Mouse (Mus musculus) forebrain, embryonic 16.5 days (tissue): ENCODE results near the gene Klk1b11. TPM values are rescaled to one million over a fixed set of nuclear protein-coding genes. Genes with fewer than 3 reads are reported as not detected.
"Not testable (repeated sequence)": the region's sequence is repeated elsewhere in the genome, so short reads cannot be mapped to it uniquely, and the experiment has no call there.

Experiments used
- ATAC-seq: fragments of 200-750 bp; cut with Nextera tagmentation; 2 replicates; pipeline ENCODE4 v1.8.0; 2017; ENCODE audit warnings: mild to moderate bottlenecking, moderate library complexity
- H3K27ac ChIP-seq: fragments of 300-500 bp; sonication (generic); 2 replicates; pipeline ENCODE4 v1.5.1; 2014; ENCODE audit warnings: low read length, control low read depth
- H3K27me3 ChIP-seq: fragments of 300-500 bp; sonication (generic); replicated peaks from 2 replicates; pipeline ENCODE4 v1.6.1; 2014; ENCODE audit warnings: low read length; ENCODE audit not compliant: control insufficient read depth, insufficient read depth
- H3K36me3 ChIP-seq: fragments of 300-500 bp; sonication (generic); 2 replicates; pipeline ENCODE4 v1.6.1; 2014; ENCODE audit not compliant: control insufficient read depth, insufficient read depth
- H3K4me1 ChIP-seq: fragments of 300-500 bp; sonication (generic); replicated peaks from 2 replicates; pipeline ENCODE4 v1.6.1; 2014; ENCODE audit warnings: low read length; ENCODE audit not compliant: control insufficient read depth, insufficient read depth
- H3K4me2 ChIP-seq: fragments of 300-500 bp; sonication (generic); 2 replicates; pipeline ENCODE4 v1.6.1; 2014; ENCODE audit warnings: mild to moderate bottlenecking, low read length, control low read depth
- H3K4me3 ChIP-seq: fragments of 300-500 bp; sonication (generic); replicated peaks from 2 replicates; pipeline ENCODE4 v1.5.1; 2014; ENCODE audit warnings: mild to moderate bottlenecking, low read length, control low read depth
- H3K9ac ChIP-seq: fragments of 300-500 bp; sonication (generic); replicated peaks from 2 replicates; pipeline ENCODE4 v1.6.1; 2014; ENCODE audit warnings: low read depth, low read length, control low read depth
- H3K9me3 ChIP-seq: fragments of 300-500 bp; sonication (generic); 2 replicates; pipeline ENCODE4 v1.6.1; 2016; ENCODE audit warnings: low read length; ENCODE audit not compliant: control insufficient read depth
- WGBS: fragments of 180-500 bp; shearing (Covaris S2); extraction: QIAGEN DNeasy Blood & Tissue Kit; methylation state at CpG from one replicate; pipeline ENCODE4 v1.1.7; 2014; 5-methylcytosine and 5-hydroxymethylcytosine counted together
- polyA plus RNA-seq: library from polyadenylated mRNA; unstranded; fragments of >200 nt; fragmentation: Nextera tagmentation; extraction: Ambion mirVana; gene quantifications from 2 replicates; pipeline ENCODE4 v1.2.1, GENCODE M21; 2015

Klk1b11 gene
- polyA plus RNA-seq, 1 experiment from 2014 or later = not detected

DNA sequence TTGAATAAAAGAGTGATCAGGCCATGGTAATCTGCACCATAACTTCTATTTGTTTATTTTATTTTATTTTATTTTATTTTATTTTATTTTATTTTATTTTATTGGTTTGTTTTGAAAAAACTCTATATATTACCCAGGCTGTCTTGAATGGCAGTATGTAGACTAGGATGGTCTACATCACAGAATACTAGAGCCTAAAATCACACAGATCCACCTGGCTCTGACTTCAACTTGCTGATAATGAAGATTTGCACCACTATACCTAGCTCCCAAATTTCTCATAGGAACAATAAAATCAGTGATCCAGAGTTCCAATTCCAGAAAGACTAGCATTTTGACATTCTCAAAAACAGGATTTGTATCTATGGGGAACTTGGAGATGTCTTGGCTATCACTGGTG is 16.2 kb downstream of the Klk1b11 start, which contains the start of gene Klk1b26:
Klk1b26 (plus strand) TSS at position 301 of the 400 bp plus-strand sequence.
- H3K27me3 ChIP-seq, H3K4me3 ChIP-seq, H3K27ac ChIP-seq, ATAC-seq, H3K4me1 ChIP-seq, H3K9ac ChIP-seq, H3K36me3 ChIP-seq, H3K4me2 ChIP-seq, H3K9me3 ChIP-seq: not testable (repeated sequence)

DNA sequence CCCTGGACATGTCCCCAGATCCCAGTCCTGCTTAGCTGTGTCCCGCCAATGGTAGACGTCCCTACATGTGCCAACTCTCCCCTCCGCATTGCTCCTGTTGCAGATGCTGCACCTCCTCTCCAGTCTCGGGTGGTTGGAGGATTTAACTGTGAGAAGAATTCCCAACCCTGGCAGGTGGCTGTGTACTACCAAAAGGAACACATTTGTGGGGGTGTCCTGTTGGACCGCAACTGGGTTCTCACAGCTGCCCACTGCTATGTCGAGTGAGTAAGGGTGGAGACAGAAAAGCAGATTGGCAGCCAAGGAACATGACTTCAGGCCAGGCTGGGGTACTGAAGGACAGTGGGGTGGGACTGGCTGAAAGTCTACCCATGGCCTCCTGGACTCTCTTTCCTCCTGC is 19.0 kb downstream of the Klk1b11 start:
- ATAC-seq, H3K27me3 ChIP-seq: not testable (repeated sequence)
- WGBS = 81% methylated on average over 6 of the region's 6 CpGs

GRCm38 (mm10) chr7:44015071-44015470 is 19.4 kb downstream of the Klk1b11 start:
- ATAC-seq = no peak
- H3K9me3 ChIP-seq = no peaks in the 10 kb centered on the region
- H3K27ac ChIP-seq = no peak overlapping the region
- H3K4me1 ChIP-seq = no peaks in the 10 kb centered on the region
- H3K36me3 ChIP-seq = no peaks in the 10 kb centered on the region
- no peak overlapping the region for H3K4me3 ChIP-seq
- no peaks in the 10 kb centered on the region for H3K27me3 ChIP-seq
- 94% methylated on average over 5 of the region's 5 CpGs for WGBS
- H3K4me2 ChIP-seq = no peak overlapping the region
- no peak overlapping the region for H3K9ac ChIP-seq

More for the DNA sequence above, 19.0 kb downstream of the Klk1b11 start:
- H3K4me2 ChIP-seq, H3K27ac ChIP-seq, H3K36me3 ChIP-seq, H3K9ac ChIP-seq, H3K4me3 ChIP-seq, H3K9me3 ChIP-seq, H3K4me1 ChIP-seq: not testable (repeated sequence)

Other genes with a start within 250 kb of the Klk1b11 start
- not detected in 2 replicates for gene Klk12, start 227.0 kb upstream of the Klk1b11 start, polyA plus RNA-seq
- gene Klk11, start 221.3 kb upstream of the Klk1b11 start, polyA plus RNA-seq = not detected in 2 replicates
- 0.35 TPM in 2 replicates for gene Klk10, start 214.8 kb upstream of the Klk1b11 start, polyA plus RNA-seq
- gene Klk9, start 204.0 kb upstream of the Klk1b11 start, polyA plus RNA-seq = 0.23 TPM in 1 of 2 replicates, not detected in the other
- 5.8 and 6.8 TPM in 2 replicates for gene Klk8, start 198.3 kb upstream of the Klk1b11 start, polyA plus RNA-seq
- gene Klk7, start 184.6 kb upstream of the Klk1b11 start, polyA plus RNA-seq = not detected in 2 replicates
- gene Klk6, start 171.4 kb upstream of the Klk1b11 start, polyA plus RNA-seq = not detected in 2 replicates
- not detected in 2 replicates for gene Klk5, start 153.9 kb upstream of the Klk1b11 start, polyA plus RNA-seq
- 0.33 and 0.46 TPM in 2 replicates for gene Klk4, start 114.7 kb upstream of the Klk1b11 start, polyA plus RNA-seq
- not detected in 2 replicates for gene Klk15, start 62.1 kb upstream of the Klk1b11 start, polyA plus RNA-seq
- not detected in 2 replicates for gene Klk1b8, start 45.2 kb upstream of the Klk1b11 start, polyA plus RNA-seq
- gene Klk1b1, start 29.1 kb upstream of the Klk1b11 start, polyA plus RNA-seq = not detected in 2 replicates
- gene Klk1b9, start 19.8 kb upstream of the Klk1b11 start, polyA plus RNA-seq = not detected in 2 replicates
- gene Klk1b26, start 16.3 kb downstream of the Klk1b11 start, polyA plus RNA-seq = not detected in 2 replicates
- gene Klk1b27, start 56.4 kb downstream of the Klk1b11 start, polyA plus RNA-seq = not detected in 2 replicates
- not detected in 2 replicates for gene Klk1b21, start 106.5 kb downstream of the Klk1b11 start, polyA plus RNA-seq
- gene Klk1b22, start 116.8 kb downstream of the Klk1b11 start, polyA plus RNA-seq = not detected in 2 replicates
- not detected in 2 replicates for gene Klk1b16, start 140.9 kb downstream of the Klk1b11 start, polyA plus RNA-seq
- not detected in 2 replicates for gene Klk1b24, start 192.4 kb downstream of the Klk1b11 start, polyA plus RNA-seq
- not detected in 2 replicates for gene Klk1b3, start 202.3 kb downstream of the Klk1b11 start, polyA plus RNA-seq
- gene Klk1b4, start 211.6 kb downstream of the Klk1b11 start, polyA plus RNA-seq = not detected in 2 replicates
- not detected in 2 replicates for gene Klk1b5, start 220.1 kb downstream of the Klk1b11 start, polyA plus RNA-seq
- not detected in 2 replicates for gene Klk1, start 229.5 kb downstream of the Klk1b11 start, polyA plus RNA-seq
- not detected in 2 replicates for gene Gm36864, start 240.3 kb downstream of the Klk1b11 start, polyA plus RNA-seq